Mouse (Mus musculus) G1E (cell line): ENCODE results near the gene Rb1. TPM values are rescaled to one million over a fixed set of nuclear protein-coding genes. Genes with fewer than 3 reads are reported as not detected.

Source experiments
- ATAC-seq: 2 replicates; pipeline ENCODE4 v1.8.0; 2016; ENCODE audit warnings: mild to moderate bottlenecking; ENCODE audit not compliant: insufficient number of reproducible peaks, poor library complexity, low FRiP score, severe bottlenecking; ENCODE audit errors: extremely low read depth
- DNase-seq: peaks from one replicate; pipeline ENCODE4 v3.0.0; 2012; ENCODE audit warnings: low spot score
- H3K27me3 ChIP-seq: 2 replicates; pipeline ENCODE4 v1.6.1; 2012; ENCODE audit warnings: mild to moderate bottlenecking, low read length, inconsistent platforms; ENCODE audit not compliant: insufficient read depth
- H3K36me3 ChIP-seq: replicated peaks from 2 replicates; pipeline ENCODE3; 2012; ENCODE audit warnings: mild to moderate bottlenecking, inconsistent platforms
- H3K4me1 ChIP-seq: 2 replicates; pipeline ENCODE4 v1.6.1; 2012; ENCODE audit warnings: low read depth, low read length, inconsistent platforms, mixed read lengths; ENCODE audit not compliant: insufficient read depth
- H3K4me3 ChIP-seq: 2 replicates; pipeline ENCODE4 v1.5.1; 2012; ENCODE audit warnings: low read depth, mild to moderate bottlenecking, inconsistent platforms, low read length, moderate library complexity, mixed read lengths
- H3K9me3 ChIP-seq: replicated peaks from 2 replicates; pipeline ENCODE4 v1.6.1; 2012; ENCODE audit warnings: inconsistent platforms
- CTCF ChIP-seq: IDR thresholded peaks from 2 replicates; pipeline ENCODE4 v1.5.1; 2012; ENCODE audit warnings: low read depth, low read length, inconsistent platforms, mixed read lengths
- GATA1 ChIP-seq: IDR thresholded peaks from 2 replicates; pipeline ENCODE4 v1.6.1; 2012; ENCODE audit warnings: borderline replicate concordance, low read length, inconsistent platforms, mixed read lengths
- GATA2 ChIP-seq: IDR thresholded peaks from 2 replicates; pipeline ENCODE4 v1.6.1; 2012; ENCODE audit warnings: low read depth, low read length, inconsistent platforms, borderline replicate concordance
- POLR2AphosphoS5 ChIP-seq: IDR thresholded peaks from 2 replicates; pipeline ENCODE4 v1.6.1; 2012; ENCODE audit warnings: low read depth, low read length, inconsistent platforms; ENCODE audit not compliant: insufficient replicate concordance
- TAL1 ChIP-seq: conservative IDR thresholded peaks from 2 replicates; pipeline ENCODE4 v1.6.1; 2012; ENCODE audit warnings: low read depth, low read length, inconsistent platforms, mixed read lengths
- polyA plus RNA-seq: library from polyadenylated mRNA; stranded (reverse); fragments of >175 nt; gene quantifications from 2 replicates; pipeline ENCODE4 v1.2.3, GENCODE M21; 2012
- total RNA-seq, 2 experiments: library from RNA; stranded (forward) in 1 of 2; stranded (reverse) in 1 of 2; fragments of 200-1000 nt in 1 of 2; fragments of >200 nt in 1 of 2; fragmentation: Nextera tagmentation in 1 of 2; gene quantifications; 2 replicates each; pipeline ENCODE4 v1.2.3; 2014 to 2017

Gene Rb1
- total and polyA plus RNA-seq, 3 experiments = 11.6 to 393 (median 64.9) TPM

DNA sequence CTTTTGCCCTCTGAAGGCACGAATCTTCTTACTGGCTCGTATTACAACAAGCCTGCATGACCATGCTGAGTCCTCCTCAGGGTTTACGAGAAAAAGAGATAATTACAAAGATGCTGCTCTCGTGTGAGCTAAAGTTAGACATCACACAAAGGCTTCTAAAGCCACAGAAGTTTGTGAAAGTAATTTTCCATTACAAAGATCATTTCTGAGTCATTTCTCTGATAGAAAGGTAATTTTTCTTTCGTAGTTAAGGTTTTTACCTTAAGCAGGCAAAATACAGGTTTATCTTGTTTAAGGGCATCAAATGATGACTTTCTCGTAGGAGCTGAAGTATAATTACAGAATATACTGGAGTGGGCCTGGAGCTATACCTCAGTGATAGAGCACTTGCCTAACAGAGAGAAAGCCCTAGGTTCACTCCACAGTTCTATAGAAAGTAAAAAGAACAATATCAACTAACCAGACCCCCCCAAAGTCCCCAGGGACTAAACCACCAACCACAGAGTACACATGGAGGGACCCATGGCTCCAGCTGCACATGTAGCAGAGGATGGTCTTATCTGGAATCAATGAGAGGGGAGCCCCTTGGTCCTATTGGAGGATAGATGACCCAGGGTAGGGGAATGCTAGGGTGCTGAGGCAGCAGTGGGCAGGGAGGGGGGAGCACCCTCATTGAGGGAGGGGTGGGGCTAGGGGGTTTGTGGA is 14.6 kb upstream of the Rb1 start:
- Histone ChIP-seq H3K27me3 (peaks cover 8% of the 10 kb centered on the region), H3K4me3 (no peak overlapping the region), H3K9me3 (no peaks in the 10 kb centered on the region), H3K36me3 (no peaks in the 10 kb centered on the region), H3K4me1 (peaks cover 20% of the 10 kb centered on the region)
- DNase-seq (no peak), ATAC-seq (no peak)
- TF ChIP-seq GATA1 (no peak), POLR2AphosphoS5 (no peak), GATA2 (no peak), CTCF (no peak), TAL1 (no peak)

DNA sequence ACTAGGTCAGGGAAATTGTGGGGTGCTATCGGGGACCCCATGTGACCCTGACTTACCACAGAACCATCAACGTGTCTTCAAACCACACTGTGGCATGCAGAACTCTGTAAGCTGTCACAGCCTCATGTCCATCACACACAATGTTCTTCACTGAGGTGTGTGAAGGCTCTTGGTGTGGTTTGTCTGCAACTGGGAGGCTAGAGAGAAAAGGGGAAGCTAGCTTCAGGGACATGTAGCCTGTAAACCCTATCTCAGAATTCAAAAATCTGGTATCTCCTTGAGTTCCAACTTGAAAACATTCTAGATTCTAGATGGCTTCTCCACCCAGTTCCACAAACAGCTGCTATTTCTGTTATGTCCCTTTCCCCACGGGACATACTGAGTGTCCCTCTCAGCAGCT is 14.0 kb upstream of the Rb1 start:
- no peak for ATAC-seq

DNA sequence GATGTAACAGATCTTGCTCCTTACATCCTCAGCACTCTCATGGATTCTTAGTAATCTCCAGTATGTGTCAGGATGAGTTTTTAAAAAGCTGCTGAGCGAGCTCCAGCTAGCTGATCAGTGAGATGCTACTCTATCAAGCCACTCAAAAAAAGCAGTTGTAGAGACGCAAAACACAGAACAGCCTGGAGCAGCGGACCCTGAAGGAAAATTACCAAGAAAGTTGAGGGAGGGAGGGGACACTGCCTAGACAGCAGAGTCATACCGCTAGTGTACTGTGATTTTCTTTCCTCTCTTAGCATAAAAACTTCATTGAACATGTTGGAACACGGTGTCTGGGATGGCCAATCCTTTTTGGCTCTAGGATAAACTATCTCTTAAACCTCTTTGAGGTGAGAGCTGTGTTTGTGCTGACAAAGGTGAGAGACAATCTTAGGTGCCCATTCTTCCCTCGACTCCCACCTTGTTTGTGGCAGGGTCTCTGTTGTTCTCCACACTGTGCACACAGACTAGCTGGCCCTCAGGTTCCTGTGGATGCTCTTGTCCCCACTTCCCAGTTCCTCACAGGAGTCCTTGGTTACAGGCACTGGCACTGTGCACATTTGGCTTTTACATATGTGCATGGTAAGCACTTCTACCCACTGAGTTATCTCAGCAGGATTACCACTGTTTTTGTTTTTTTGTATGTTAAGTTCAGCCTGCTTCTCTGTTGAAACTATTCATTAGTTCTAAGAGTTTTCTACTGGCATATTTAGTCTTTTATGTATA is 10.9 kb upstream of the Rb1 start:
- H3K4me1 ChIP-seq = peaks cover 19% of the 10 kb centered on the region
- DNase-seq (no peak), ATAC-seq (no peak)
- H3K9me3 ChIP-seq = no peaks in the 10 kb centered on the region
- no peak for TF ChIP-seq TAL1
- no peak overlapping the region for H3K4me3 ChIP-seq
- H3K36me3 ChIP-seq = no peaks in the 10 kb centered on the region
- peaks cover 12% of the 10 kb centered on the region for H3K27me3 ChIP-seq

More for the DNA sequence above, 14.0 kb upstream of the Rb1 start:
- Histone ChIP-seq H3K27me3 (peaks cover 12% of the 10 kb centered on the region), H3K4me1 (peaks cover 20% of the 10 kb centered on the region), H3K9me3 (no peaks in the 10 kb centered on the region), H3K4me3 (no peak overlapping the region), H3K36me3 (no peaks in the 10 kb centered on the region)
- TF ChIP-seq CTCF = no peak
- no peak for TF ChIP-seq GATA1
- TF ChIP-seq GATA2 = no peak
- TF ChIP-seq TAL1 = no peak
- TF ChIP-seq POLR2AphosphoS5 = no peak
- peak; percentile 22 for DNase-seq

DNA sequence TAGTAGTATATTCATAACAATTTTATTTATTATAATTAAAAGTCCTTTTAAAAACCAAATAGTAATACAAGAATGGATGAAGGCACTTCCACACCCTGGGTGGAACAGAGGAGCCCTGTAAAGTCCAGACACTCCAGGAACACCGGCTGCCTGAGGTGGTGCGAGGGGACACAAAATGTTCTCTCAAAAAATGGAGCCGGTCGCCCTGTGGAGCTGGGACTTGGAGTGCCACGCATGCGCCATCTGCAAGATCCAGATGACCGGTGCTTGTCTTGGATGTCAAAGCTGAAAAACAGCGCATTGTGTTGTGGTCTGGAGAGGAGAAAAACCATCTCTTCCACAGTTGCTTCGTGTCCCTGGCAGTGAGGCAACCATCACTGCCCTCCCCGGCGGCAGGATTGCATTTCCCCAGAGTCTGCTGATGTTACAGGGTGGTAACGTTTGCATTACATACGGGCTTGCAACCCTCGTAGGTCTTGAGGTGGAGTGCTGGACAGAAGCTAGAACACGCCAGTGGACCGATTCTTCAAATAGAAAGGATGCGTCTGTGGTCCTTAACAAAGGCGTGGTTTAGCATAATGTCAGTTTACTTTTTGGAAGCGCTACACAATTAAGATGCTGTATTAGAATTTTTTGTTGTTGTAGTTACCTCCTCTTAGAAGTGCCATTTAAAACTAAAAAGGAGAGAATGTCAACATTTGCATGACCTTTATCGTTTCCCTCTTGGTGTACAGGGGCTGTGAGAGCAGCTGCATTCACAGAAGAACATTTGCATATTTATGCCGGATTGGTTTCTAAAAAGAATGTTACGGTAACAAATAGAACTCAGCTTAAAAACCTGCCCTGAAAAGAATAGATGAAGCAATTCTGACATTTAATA is 9.5 kb upstream of the Rb1 start:
- Histone ChIP-seq H3K36me3 (no peaks in the 10 kb centered on the region), H3K27me3 (peaks cover 12% of the 10 kb centered on the region), H3K4me3 (no peak overlapping the region), H3K4me1 (peaks cover 13% of the 10 kb centered on the region), H3K9me3 (no peaks in the 10 kb centered on the region)
- DNase-seq (no peak), ATAC-seq (no peak)
- no peak for TF ChIP-seq TAL1
- no peak for TF ChIP-seq GATA2
- TF ChIP-seq POLR2AphosphoS5 = no peak
- no peak for TF ChIP-seq CTCF
- TF ChIP-seq GATA1 = no peak

DNA sequence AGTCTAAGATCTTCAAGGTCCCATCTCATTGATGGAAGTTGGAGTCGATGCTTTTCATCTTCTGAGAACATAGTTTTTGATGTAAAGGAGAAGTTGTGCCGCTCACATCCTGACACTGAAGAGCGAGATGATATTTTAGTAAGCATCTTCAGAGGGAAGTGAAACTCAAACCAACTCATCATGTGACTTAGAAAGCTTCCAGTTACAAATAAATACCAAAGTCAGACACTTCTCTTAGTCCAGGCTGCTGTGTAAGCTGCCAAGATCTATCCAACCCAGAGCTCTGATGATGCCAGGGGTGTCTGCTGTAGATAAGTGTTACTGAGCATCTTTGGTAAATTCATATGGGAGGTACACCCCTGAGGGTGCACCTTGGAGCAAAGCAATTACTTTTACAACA is 8.3 kb upstream of the Rb1 start:
- DNase-seq (no peak), ATAC-seq (no peak)
- Histone ChIP-seq H3K4me1 (peaks cover 7% of the 10 kb centered on the region), H3K36me3 (no peaks in the 10 kb centered on the region), H3K27me3 (peaks cover 12% of the 10 kb centered on the region), H3K4me3 (no peak overlapping the region), H3K9me3 (no peaks in the 10 kb centered on the region)
- TF ChIP-seq TAL1 = no peak

DNA sequence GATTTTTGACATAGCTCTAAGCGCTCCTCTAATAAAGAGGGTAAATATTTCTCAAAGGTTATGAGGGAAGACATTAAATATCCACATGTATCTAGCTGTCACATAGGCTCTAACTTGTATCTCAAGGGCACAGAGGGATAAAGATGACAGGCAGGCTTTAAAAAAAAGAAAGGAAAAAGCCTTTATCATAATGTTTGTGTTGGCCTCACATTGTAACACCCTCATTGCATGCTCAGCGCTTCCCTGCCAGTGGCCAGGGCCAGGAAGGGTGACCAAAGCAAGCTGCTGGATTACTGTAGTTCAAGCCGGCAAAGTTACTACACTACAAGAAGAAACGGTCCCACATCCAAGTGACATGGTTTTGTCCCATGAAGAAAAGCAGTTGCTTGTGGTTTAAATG is 5.8 kb upstream of the Rb1 start:
- ATAC-seq (no peak), DNase-seq (no peak)
- H3K9me3 ChIP-seq = no peaks in the 10 kb centered on the region
- peaks cover 18% of the 10 kb centered on the region for H3K4me1 ChIP-seq
- H3K36me3 ChIP-seq = no peaks in the 10 kb centered on the region
- H3K27me3 ChIP-seq = peaks cover 9% of the 10 kb centered on the region
- TF ChIP-seq POLR2AphosphoS5 = no peak
- TF ChIP-seq GATA2 = no peak
- no peak for TF ChIP-seq TAL1
- TF ChIP-seq GATA1 = no peak
- no peak for TF ChIP-seq CTCF
- no peak overlapping the region for H3K4me3 ChIP-seq
